Mouse (Mus musculus) cerebellum, postnatal 25 days (tissue): ENCODE measurements around the gene Lime1.

Experiments
- DNase-seq, 2 experiments: peaks; one replicate each; pipeline ENCODE4 v3.0.0; 2021; ENCODE audit warnings: mixed read lengths in 2 of 2

The Lime1 gene

GRCm38 (mm10) chr2:181379778-181380177 is at the start of gene Lime1:
Lime1 (plus strand) TSS chr2:181380078.
- DNase-seq: no peak

GRCm38 (mm10) chr2:181332542-181332941 is 47.3 kb upstream of the Lime1 start:
- DNase-seq: no peak

GRCm38 (mm10) chr2:181334023-181334422 is 45.9 kb upstream of the Lime1 start:
- peak; percentile 76 to 85 for DNase-seq

GRCm38 (mm10) chr2:181340426-181340825 is 39.5 kb upstream of the Lime1 start:
- peak; percentile 60 to 66 for DNase-seq

GRCm38 (mm10) chr2:181342766-181343165 is 37.1 kb upstream of the Lime1 start:
- DNase-seq: no peak

- no peak for DNase-seq
Measured at GRCm38 (mm10) chr2:181356780-181357179, 23.1 kb upstream of the Lime1 start.

GRCm38 (mm10) chr2:181363946-181364345 is 15.9 kb upstream of the Lime1 start:
- DNase-seq: no peak

GRCm38 (mm10) chr2:181364487-181364859 is 15.4 kb upstream of the Lime1 start:
- no peak for DNase-seq

- DNase-seq: peak; percentile 94 to 96
Measured at GRCm38 (mm10) chr2:181364860-181365596, 14.8 kb upstream of the Lime1 start, which contains the start of the genes Zgpat and Arfrp1. Zgpat (plus strand) TSS chr2:181364928. Arfrp1 (minus strand) TSS chr2:181365404.

- DNase-seq: no peak
Measured at GRCm38 (mm10) chr2:181365655-181366075, 14.2 kb upstream of the Lime1 start.

GRCm38 (mm10) chr2:181370001-181370400 is 9.9 kb upstream of the Lime1 start:
- no peak for DNase-seq

- no peak for DNase-seq
Measured at GRCm38 (mm10) chr2:181375787-181376186, 4.1 kb upstream of the Lime1 start.

GRCm38 (mm10) chr2:181377230-181377629 is 2.6 kb upstream of the Lime1 start:
- DNase-seq: no peak

GRCm38 (mm10) chr2:181378701-181379100 is 1.2 kb upstream of the Lime1 start:
- no peak for DNase-seq

GRCm38 (mm10) chr2:181380251-181380650 is 373 bp downstream of the Lime1 start:
- DNase-seq: no peak

GRCm38 (mm10) chr2:181381107-181381506 is 1.2 kb downstream of the Lime1 start:
- no peak for DNase-seq

GRCm38 (mm10) chr2:181381631-181382306 is 1.9 kb downstream of the Lime1 start:
- DNase-seq: no peak

GRCm38 (mm10) chr2:181384463-181384862 is 4.6 kb downstream of the Lime1 start:
- no peak for DNase-seq

GRCm38 (mm10) chr2:181384919-181385391 is 5.1 kb downstream of the Lime1 start:
- peak; percentile 55 to 66 for DNase-seq

GRCm38 (mm10) chr2:181385885-181386284 is 6.0 kb downstream of the Lime1 start:
- DNase-seq: peak; percentile 91

- no peak for DNase-seq
Measured at GRCm38 (mm10) chr2:181386663-181387210, 6.9 kb downstream of the Lime1 start.

- DNase-seq: peak; percentile 75 to 76
Measured at GRCm38 (mm10) chr2:181390136-181390870, 10.4 kb downstream of the Lime1 start.

GRCm38 (mm10) chr2:181391022-181391421 is 11.1 kb downstream of the Lime1 start:
- DNase-seq: no peak
